ENCODE assay signal across 11 mouse cellular contexts in the genomic region with DNA sequence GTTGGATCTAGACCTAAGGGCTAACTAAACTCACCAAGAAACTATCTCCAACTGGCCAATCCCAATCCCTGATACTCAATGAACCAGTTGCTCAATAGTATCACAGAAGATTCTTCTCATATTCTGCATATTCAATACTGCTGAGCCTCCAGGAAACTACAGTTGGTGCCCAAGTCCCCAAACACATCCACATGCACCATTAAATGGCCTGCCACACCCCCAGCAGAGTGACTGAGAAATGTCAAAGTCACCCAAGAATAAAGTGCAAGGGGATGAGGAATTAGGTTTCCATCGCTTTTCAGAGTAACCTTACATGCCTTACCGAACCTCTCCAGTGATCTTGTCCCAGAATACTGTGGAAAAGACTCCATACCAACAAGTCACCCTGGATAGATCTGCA. TPM values are rescaled to one million over a fixed set of nuclear protein-coding genes. Genes with fewer than 3 reads are reported as not detected.
DNase-seq lines count a peak whose midpoint lies in the region; ATAC-seq and TF ChIP-seq lines count a peak whose summit lies in the region.
"Had no signal": no experiment of that assay in that cellular context is flagged by ENCODE, and none has a peak within 500 bp of the region (broad histone marks: within the 10 kb centered on the region; RNA-seq: fewer than 3 reads in every experiment).

No protein-coding gene starts in this region.

- H3K27ac ChIP-seq in heart, embryonic 12.5 days (ENCODE audit: poor library complexity, severe bottlenecking) = no peak overlapping the region
- H3K27ac ChIP-seq in testis, adult 2 months (ENCODE audit: control insufficient read depth, insufficient read depth, low read depth, low read length) = no peak overlapping the region
- H3K27ac ChIP-seq in liver, embryonic 14.5 days = no peak overlapping the region

- 74% methylated on average over 2 of the region's 2 CpGs for WGBS in heart, embryonic 12.5 days
- WGBS in liver, embryonic 14.5 days (ENCODE audit: insufficient replicate concordance) = 81% methylated on average over 2 of the region's 2 CpGs

- no peak for TF ChIP-seq CTCF in testis, adult 2 months (IDR thresholded peaks at IDR 0.05; ENCODE audit: control insufficient read depth, insufficient read depth, insufficient replicate concordance, low read depth, low read length)
- no peak for TF ChIP-seq CTCF in liver, embryonic 14.5 days (IDR thresholded peaks at IDR 0.05; ENCODE audit: low read depth)

- H3K4me1 ChIP-seq in heart, embryonic 12.5 days (replicated peaks) = peaks cover 29% of the 10 kb centered on the region
- H3K4me1 ChIP-seq in testis, adult 2 months (ENCODE audit: control insufficient read depth, insufficient read depth, low read length) = peaks cover 7% of the 10 kb centered on the region
- H3K4me1 ChIP-seq in liver, embryonic 14.5 days (replicated peaks; ENCODE audit: control insufficient read depth in 2 of 2, insufficient read depth in 2 of 2, low read length in 1 of 2) = peaks cover 7 to 12% of the 10 kb centered on the region in 2 experiments

- no peak for TF ChIP-seq POLR2A in testis, adult 2 months (IDR thresholded peaks at IDR 0.05; ENCODE audit: control insufficient read depth, low read depth, low read length)

- no peak for DNase-seq in heart, postnatal 4 days
- no peak for DNase-seq in testis, postnatal 10 days (ENCODE audit: low spot score)
- no peak for DNase-seq in liver, embryonic 14.5 days (ENCODE audit: low read depth in 3 of 3, low spot score in 3 of 3)
- DNase-seq in layer of hippocampus, postnatal 36 days = no peak
- DNase-seq in MN1 (ENCODE audit: low spot score) = no peak
- no peak for DNase-seq in lung, postnatal 4 days
- DNase-seq: cerebellum, postnatal 14 days; gastrocnemius, postnatal 10 days; retina, postnatal 1 day had no signal

- no peak for ATAC-seq in heart, embryonic 12.5 days (ENCODE audit: insufficient number of reproducible peaks, low FRiP score)
- ATAC-seq in liver, embryonic 14.5 days (ENCODE audit: insufficient read depth) = no peak

- H3K27me3 ChIP-seq in heart, embryonic 12.5 days (replicated peaks) = no peaks in the 10 kb centered on the region
- no peaks in the 10 kb centered on the region for H3K27me3 ChIP-seq in testis, adult 2 months (ENCODE audit: control insufficient read depth, insufficient read depth, low read length)
- no peaks in the 10 kb centered on the region for H3K27me3 ChIP-seq in liver, embryonic 14.5 days (ENCODE audit: control insufficient read depth, insufficient read depth, low read length)

- no peak for TF ChIP-seq EP300 in liver, embryonic 14.5 days (IDR thresholded peaks at IDR 0.05; ENCODE audit: low read depth)

- peak overlapping the region; percentile 72 for H3K4me3 ChIP-seq in heart, embryonic 12.5 days
- H3K4me3 ChIP-seq in testis, adult 2 months (ENCODE audit: control insufficient read depth, low read depth, low read length) = peak overlapping the region; percentile 94
- no peak overlapping the region for H3K4me3 ChIP-seq in liver, embryonic 14.5 days (ENCODE audit: insufficient read depth in 1 of 2, low read depth in 2 of 2, low read length in 2 of 2)

- H3K9ac ChIP-seq in heart, embryonic 12.5 days = no peak overlapping the region
- no peak overlapping the region for H3K9ac ChIP-seq in liver, embryonic 14.5 days (replicated peaks)

- H3K36me3 ChIP-seq in heart, embryonic 12.5 days = 0 out of 2 replicates have a peak, but pooled peaks cover 3% of the 10 kb centered on the region
- no peaks in the 10 kb centered on the region; the same call in 1 of the 2 replicates for H3K36me3 ChIP-seq in testis, adult 2 months (ENCODE audit: control insufficient read depth, insufficient read depth, low read length)
- H3K36me3 ChIP-seq in liver, embryonic 14.5 days (replicated peaks; ENCODE audit: control insufficient read depth, insufficient read depth, low read depth) = no peaks in the 10 kb centered on the region

- H3K9me3 ChIP-seq in heart, embryonic 12.5 days (replicated peaks) = no peaks in the 10 kb centered on the region
- no peaks in the 10 kb centered on the region for H3K9me3 ChIP-seq in liver, embryonic 14.5 days (ENCODE audit: control insufficient read depth, low read length)

- H3K4me2 ChIP-seq in heart, embryonic 12.5 days = peak overlapping the region; percentile 98
- H3K4me2 ChIP-seq in liver, embryonic 14.5 days (ENCODE audit: low read depth) = peak overlapping the region; percentile 82

RNA-seq across cellular contexts. Expression of a gene that starts 1.2 kb away (rescaled TPM):
- polyA plus RNA-seq in heart, embryonic 12.5 days (2016; fragmentation: Nextera tagmentation; extraction: Ambion mirVana) = 8.9 and 9.6 TPM in 2 replicates
- 10 to 100 TPM; 13.3 to 15.0 TPM for total RNA-seq in heart, postnatal 4 days (2021)
- polyA plus RNA-seq in testis, adult 2 months (2012; rRNA removed) = 20.7 and 21.7 TPM in 2 replicates
- 1.5 and 1.7 TPM in 2 replicates for polyA plus RNA-seq in liver, embryonic 14.5 days (2012; rRNA removed)
- polyA plus RNA-seq in liver, embryonic 14.5 days (2014; fragmentation: Nextera tagmentation; extraction: Ambion mirVana) = 1.9 and 2.6 TPM in 2 replicates
- total RNA-seq in layer of hippocampus, postnatal 36 days (2021) = 1 to 10 TPM; 9.2 to 9.3 TPM

RNA-seq across cellular contexts. Expression of a gene that starts 31.2 kb away (rescaled TPM):
- polyA plus RNA-seq in heart, embryonic 12.5 days (2016; fragmentation: Nextera tagmentation; extraction: Ambion mirVana) = 0.19 and 0.27 TPM in 2 replicates
- 1 to 10 TPM in 1 of 2 experiments, under 1 TPM in 1; 0.32 to 1.6 TPM for total RNA-seq in heart, postnatal 4 days (2021)
- 0.91 and 0.93 TPM in 2 replicates for polyA plus RNA-seq in testis, adult 2 months (2012; rRNA removed)
- 0.15 TPM in 1 of 2 replicates, not detected in the other for polyA plus RNA-seq in liver, embryonic 14.5 days (2012; rRNA removed)
- polyA plus RNA-seq in liver, embryonic 14.5 days (2014; fragmentation: Nextera tagmentation; extraction: Ambion mirVana) = 0.14 TPM in 1 of 2 replicates, not detected in the other
- total RNA-seq in layer of hippocampus, postnatal 36 days (2021) = 1 to 10 TPM; 8.0 to 9.5 TPM

Comparison
In these comparisons a context has a peak if more than half of its experiments do, and no peak if none do; other contexts are left out.
1. H3K4me3 ChIP-seq: peak in heart, embryonic 12.5 days (single experiment) and testis, adult 2 months (single experiment); none in liver, embryonic 14.5 days (0 of 2).